Mouse (Mus musculus) hindbrain, embryonic 12.5 days (tissue): ENCODE results near the gene Csnk2a1. TPM values are rescaled to one million over a fixed set of nuclear protein-coding genes. Genes with fewer than 3 reads are reported as not detected.
"Not testable (repeated sequence)": the region's sequence is repeated elsewhere in the genome, so short reads cannot be mapped to it uniquely, and the experiment has no call there.

Experiments
- ATAC-seq: fragments of 200-750 bp; cut with Nextera tagmentation; 2 replicates; pipeline ENCODE4 v1.8.0; 2017; ENCODE audit warnings: moderate TSS enrichment; ENCODE audit not compliant: low FRiP score
- H3K27ac ChIP-seq: fragments of 300-500 bp; sonication (generic); 2 replicates; pipeline ENCODE4 v1.5.1; 2016; ENCODE audit warnings: mild to moderate bottlenecking
- H3K27me3 ChIP-seq: fragments of 300-500 bp; sonication (generic); 2 replicates; pipeline ENCODE4 v1.6.1; 2016; ENCODE audit warnings: mild to moderate bottlenecking
- H3K36me3 ChIP-seq: fragments of 300-500 bp; sonication (generic); 2 replicates; pipeline ENCODE4 v1.6.1; 2016; ENCODE audit warnings: mild to moderate bottlenecking
- H3K4me1 ChIP-seq: fragments of 300-500 bp; sonication (generic); 2 replicates; pipeline ENCODE4 v1.6.1; 2016
- H3K4me2 ChIP-seq: fragments of 300-500 bp; sonication (generic); replicated peaks from 2 replicates; pipeline ENCODE4 v1.6.1; 2016; ENCODE audit warnings: mild to moderate bottlenecking
- H3K4me3 ChIP-seq: fragments of 300-500 bp; sonication (generic); 2 replicates; pipeline ENCODE4 v1.5.1; 2016; ENCODE audit warnings: mild to moderate bottlenecking
- H3K9ac ChIP-seq: fragments of 300-500 bp; sonication (generic); 2 replicates; pipeline ENCODE4 v1.6.1; 2016; ENCODE audit warnings: mild to moderate bottlenecking, moderate library complexity
- H3K9me3 ChIP-seq: fragments of 300-500 bp; sonication (generic); replicated peaks from 2 replicates; pipeline ENCODE4 v1.6.1; 2016; ENCODE audit warnings: mild to moderate bottlenecking
- WGBS: fragments of 180-500 bp; shearing (Covaris S2); methylation state at CpG from one replicate; pipeline ENCODE4 v1.1.7; 2016; 5-methylcytosine and 5-hydroxymethylcytosine counted together
- polyA plus RNA-seq: library from polyadenylated mRNA; unstranded; fragments of >200 nt; fragmentation: Nextera tagmentation; extraction: Ambion mirVana; gene quantifications from 2 replicates; pipeline ENCODE4 v1.2.1, GENCODE M21; 2016

Gene Csnk2a1
- polyA plus RNA-seq, 1 experiment from 2014 or later: 90.6 TPM

DNA sequence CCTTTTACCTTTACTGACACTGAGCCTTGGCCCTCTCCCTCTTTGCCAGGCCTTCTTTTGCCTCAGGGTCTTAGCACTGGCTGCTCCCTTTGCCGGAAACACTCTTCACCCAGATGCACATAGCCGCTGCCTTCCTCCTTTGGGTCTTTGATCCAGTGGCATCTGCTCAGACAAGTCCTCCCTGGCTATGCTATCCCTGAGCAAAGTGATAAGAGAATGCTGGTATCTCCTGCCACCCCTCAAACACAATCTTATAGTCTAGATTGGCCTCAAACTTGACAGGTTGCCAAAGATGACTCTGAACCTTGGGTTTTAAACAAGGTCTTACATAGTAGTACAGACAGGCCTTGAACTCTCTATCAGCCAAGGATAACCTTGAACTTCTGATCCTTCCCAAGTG is 32.1 kb upstream of the Csnk2a1 start:
- Histone ChIP-seq H3K36me3 (no peaks in the 10 kb centered on the region), H3K4me3 (no peak overlapping the region), H3K9me3 (no peaks in the 10 kb centered on the region), H3K9ac (no peak overlapping the region), H3K27ac (no peak overlapping the region), H3K4me1 (peaks cover 3% of the 10 kb centered on the region; the same call in 1 of the 2 replicates), H3K27me3 (no peaks in the 10 kb centered on the region), H3K4me2 (no peak overlapping the region)
- WGBS: 97% methylated on average over 2 of the region's 2 CpGs
- ATAC-seq: no peak

DNA sequence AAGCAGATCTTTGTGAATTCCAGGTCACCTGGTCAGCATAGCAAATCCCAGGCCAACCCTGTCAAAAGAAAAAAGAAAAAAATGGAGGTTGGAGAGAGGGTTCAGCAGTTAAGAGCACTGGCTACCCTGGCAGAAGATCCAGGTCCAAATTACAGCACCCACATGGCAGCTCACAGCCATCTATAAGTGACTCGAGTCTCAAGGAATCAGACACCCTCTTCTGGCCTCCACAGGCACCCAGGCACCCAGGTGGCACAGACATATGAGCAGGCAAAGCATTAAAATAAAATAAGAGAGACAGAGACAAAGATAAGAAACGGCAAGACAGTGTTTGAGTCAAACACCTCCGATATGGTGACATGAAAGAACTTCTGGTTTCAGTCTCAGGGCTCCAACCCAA is 29.7 kb upstream of the Csnk2a1 start:
- WGBS: 43% methylated on average over 3 of the region's 3 CpGs
- Histone ChIP-seq H3K9ac (no peak overlapping the region), H3K4me2 (no peak overlapping the region), H3K36me3 (no peaks in the 10 kb centered on the region), H3K4me3 (no peak overlapping the region), H3K27me3 (no peaks in the 10 kb centered on the region), H3K9me3 (no peaks in the 10 kb centered on the region), H3K4me1 (no peaks in the 10 kb centered on the region), H3K27ac (no peak overlapping the region)
- peak; percentile 26; the same call in 1 of the 2 replicates for ATAC-seq

DNA sequence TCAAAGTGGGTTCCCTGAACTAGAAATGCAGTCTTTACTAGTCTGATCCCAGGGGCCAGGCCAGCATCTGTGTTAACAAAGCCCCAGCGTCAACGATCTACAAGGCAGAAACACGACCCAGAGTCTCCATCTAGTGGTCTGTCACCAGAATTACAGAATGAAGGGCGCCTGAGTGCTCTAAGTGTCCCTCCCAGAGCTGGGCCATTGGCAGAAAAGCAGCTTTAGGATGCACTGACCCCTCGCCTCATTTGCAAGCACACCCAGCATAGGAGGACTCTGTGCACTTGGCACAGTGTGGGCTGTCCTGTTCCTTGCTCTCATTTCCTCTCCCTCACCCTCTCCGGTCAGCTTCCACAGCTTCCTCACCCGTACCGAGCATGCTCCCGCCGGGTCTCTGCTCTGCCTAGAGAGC is 29.3 kb upstream of the Csnk2a1 start:
- Histone ChIP-seq H3K4me1 (no peaks in the 10 kb centered on the region), H3K9ac (no peak overlapping the region), H3K9me3 (no peaks in the 10 kb centered on the region), H3K4me3 (no peak overlapping the region), H3K27ac (no peak overlapping the region), H3K27me3 (no peaks in the 10 kb centered on the region), H3K36me3 (no peaks in the 10 kb centered on the region), H3K4me2 (no peak overlapping the region)
- peak; percentile 84 for ATAC-seq
- 43% methylated on average over 10 of the region's 10 CpGs for WGBS

DNA sequence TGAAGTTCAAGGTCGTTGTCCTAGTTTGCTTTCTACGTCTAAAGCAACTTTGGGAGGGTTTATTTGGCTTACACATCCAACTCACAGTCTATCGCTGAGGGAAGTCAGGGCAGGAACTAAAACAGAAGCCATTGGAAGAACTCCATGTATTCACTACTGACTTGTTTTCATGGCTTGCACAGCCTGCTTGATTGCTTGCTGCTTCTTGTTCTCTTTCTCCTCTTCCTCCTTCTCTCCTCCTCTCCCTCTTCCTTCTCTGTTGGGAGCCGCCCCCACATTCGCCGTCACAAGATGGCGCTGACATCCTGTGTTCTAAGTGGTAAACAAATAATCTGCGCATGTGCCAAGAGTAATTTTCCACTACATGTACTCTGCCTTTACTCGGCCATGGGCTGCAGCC is 20.5 kb upstream of the Csnk2a1 start:
- not testable (repeated sequence) for H3K27ac ChIP-seq, H3K4me3 ChIP-seq, ATAC-seq, H3K4me1 ChIP-seq, H3K9me3 ChIP-seq, H3K4me2 ChIP-seq, H3K27me3 ChIP-seq, H3K9ac ChIP-seq, H3K36me3 ChIP-seq
- 93% methylated on average over 8 of the region's 9 CpGs for WGBS

DNA sequence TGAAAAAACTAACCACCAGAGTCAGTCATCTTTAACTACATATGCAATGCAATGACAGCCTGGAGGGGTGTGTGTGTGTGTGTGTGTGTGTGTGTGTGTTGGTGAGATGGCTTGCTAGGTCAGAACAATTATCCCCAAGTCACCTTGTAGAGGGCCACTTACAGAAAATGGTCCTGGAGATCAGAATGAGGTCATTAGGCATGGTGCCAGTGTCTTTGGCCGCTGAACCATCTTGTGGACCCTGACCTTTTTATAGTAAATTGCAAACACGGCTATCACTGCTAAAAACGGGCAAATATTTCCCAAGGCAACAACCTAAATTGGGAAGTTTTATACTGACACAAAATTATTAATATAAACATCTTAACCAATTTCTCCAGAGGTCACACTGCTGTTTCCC is 14.8 kb upstream of the Csnk2a1 start:
- Histone ChIP-seq H3K36me3 (no peaks in the 10 kb centered on the region), H3K27me3 (no peaks in the 10 kb centered on the region), H3K9me3 (0 out of 2 replicates have a peak, but pooled peaks cover 4% of the 10 kb centered on the region), H3K4me3 (no peak overlapping the region), H3K9ac (no peak overlapping the region), H3K27ac (no peak overlapping the region), H3K4me2 (no peak overlapping the region), H3K4me1 (no peaks in the 10 kb centered on the region)
- ATAC-seq: no peak
- 91% methylated on average over 3 of the region's 3 CpGs for WGBS

DNA sequence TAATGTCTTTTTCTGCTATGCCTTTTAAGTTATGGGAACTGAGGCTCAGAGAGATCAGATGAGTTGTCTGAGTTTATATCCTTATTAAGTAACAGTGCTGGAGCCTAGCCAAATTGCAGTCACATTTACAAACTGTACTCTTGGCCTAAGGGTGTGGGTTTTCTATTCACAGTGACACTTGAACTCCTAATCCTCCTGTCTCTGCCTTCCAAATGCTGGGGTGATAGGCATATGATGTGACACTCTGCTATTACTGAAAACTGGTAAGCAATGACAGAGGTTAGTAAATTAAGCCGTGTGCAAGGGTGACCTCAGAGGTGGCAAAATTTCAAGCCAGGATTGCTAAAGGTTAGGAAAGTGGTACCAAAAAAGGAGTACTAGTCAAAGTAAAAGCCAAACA is 9.7 kb upstream of the Csnk2a1 start:
- H3K4me1 ChIP-seq: no peaks in the 10 kb centered on the region
- H3K36me3 ChIP-seq: no peaks in the 10 kb centered on the region
- H3K27me3 ChIP-seq: no peaks in the 10 kb centered on the region
- H3K4me2 ChIP-seq: no peak overlapping the region
- H3K9me3 ChIP-seq: 0 out of 2 replicates have a peak, but pooled peaks cover 4% of the 10 kb centered on the region
- no peak overlapping the region for H3K27ac ChIP-seq
- no peak overlapping the region for H3K4me3 ChIP-seq
- no peak for ATAC-seq
- no peak overlapping the region for H3K9ac ChIP-seq
- WGBS: 91% methylated on average over 1 of the region's 1 CpGs

DNA sequence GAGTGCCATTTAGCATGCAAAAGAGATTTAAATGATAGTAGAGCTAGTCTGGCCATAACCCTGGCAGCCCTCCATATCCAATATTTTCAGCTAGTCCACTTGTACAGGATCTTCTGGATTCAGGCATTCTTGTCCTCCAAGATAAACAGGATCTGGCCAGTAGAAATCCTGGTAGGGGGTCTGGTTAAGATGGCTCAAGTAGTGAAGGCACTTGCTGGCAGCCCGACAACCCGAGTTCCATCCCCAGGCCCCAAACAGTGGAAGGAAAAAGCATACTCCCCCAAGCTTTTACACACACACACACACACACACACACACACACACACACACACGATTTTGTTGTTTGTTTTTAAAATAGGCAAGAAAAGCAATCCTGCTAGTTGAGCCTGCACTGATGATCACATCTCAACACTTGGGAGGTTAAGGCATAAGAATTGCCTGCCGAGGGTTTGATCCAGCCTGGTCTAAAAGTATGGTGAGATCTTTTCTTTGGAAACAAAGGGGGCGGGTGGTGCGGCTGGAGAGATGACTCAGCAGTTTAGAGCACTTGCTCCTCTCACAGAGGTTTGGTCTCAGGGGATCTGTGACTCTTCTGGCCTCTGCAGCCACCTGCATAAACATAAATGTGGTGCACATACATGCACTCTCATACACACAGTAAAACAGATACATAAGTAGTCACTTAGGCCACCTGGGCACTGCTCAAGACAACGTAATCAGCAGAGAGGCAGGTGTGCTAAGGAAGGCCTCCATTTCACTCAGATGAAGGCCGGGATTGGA is 2.9 kb upstream of the Csnk2a1 start:
- Histone ChIP-seq H3K4me2 (no peak overlapping the region), H3K4me3 (no peak overlapping the region), H3K27ac (no peak overlapping the region), H3K9me3 (no peaks in the 10 kb centered on the region), H3K36me3 (no peaks in the 10 kb centered on the region), H3K27me3 (no peaks in the 10 kb centered on the region), H3K9ac (no peak overlapping the region), H3K4me1 (peaks cover 20% of the 10 kb centered on the region)
- ATAC-seq: no peak
- 60% methylated on average over 8 of the region's 8 CpGs for WGBS

DNA sequence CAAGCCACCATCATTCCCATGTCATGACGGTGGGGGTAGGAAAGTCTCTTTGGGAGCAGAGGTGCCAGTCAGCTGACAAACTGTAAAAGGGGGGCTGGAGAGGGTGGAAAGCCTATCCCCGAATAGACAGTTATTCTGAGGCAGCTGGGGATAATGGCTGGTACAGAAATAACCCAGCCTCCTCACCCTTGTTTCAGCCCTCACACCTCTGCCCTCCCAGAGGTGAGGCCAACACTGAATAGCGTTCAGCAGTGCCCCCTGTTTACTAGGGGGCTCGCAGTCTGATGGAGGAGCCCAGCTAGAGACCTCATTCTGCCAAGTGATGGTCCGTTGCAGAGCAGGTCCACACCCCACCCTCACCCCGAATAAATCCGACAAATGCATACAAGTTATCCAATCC is 1.1 kb upstream of the Csnk2a1 start:
- H3K27me3 ChIP-seq: no peaks in the 10 kb centered on the region
- H3K4me3 ChIP-seq: no peak overlapping the region
- peaks cover 21% of the 10 kb centered on the region for H3K4me1 ChIP-seq
- H3K36me3 ChIP-seq: peaks cover 4% of the 10 kb centered on the region; the same call in 1 of the 2 replicates
- peak overlapping the region; percentile 50; the same call in 1 of the 2 replicates for H3K4me2 ChIP-seq
- ATAC-seq: no peak
- no peak overlapping the region for H3K9ac ChIP-seq
- H3K27ac ChIP-seq: no peak overlapping the region
- WGBS: 83% methylated on average over 7 of the region's 7 CpGs
- H3K9me3 ChIP-seq: no peaks in the 10 kb centered on the region

DNA sequence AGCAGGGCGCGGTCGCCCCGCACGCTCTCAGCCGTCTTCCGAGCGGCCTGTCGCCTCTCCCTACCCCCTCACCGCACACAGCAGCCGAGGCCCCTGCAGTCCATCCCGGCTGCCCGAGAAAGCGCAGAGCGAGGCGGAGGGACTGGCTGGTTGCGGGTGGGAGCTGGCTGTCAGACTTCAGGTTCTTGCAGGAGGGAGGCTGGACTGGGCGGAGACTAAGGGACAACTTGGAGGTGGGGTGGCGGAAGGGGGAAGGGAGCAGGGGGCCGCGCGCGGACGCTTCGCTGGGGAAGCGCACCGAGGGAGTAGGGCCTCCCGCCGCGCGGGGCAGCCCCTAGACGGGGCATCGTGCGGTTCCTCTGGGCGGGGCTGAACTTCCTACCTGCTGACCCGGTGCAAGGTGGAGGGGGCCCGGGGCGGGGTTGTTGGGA is 427 bp downstream of the Csnk2a1 start:
- peak; percentile 88 for ATAC-seq
- peak overlapping the region; percentile 72 for H3K4me2 ChIP-seq
- peaks cover 4% of the 10 kb centered on the region; the same call in 1 of the 2 replicates for H3K36me3 ChIP-seq
- peaks cover 21% of the 10 kb centered on the region for H3K4me1 ChIP-seq
- no peaks in the 10 kb centered on the region for H3K27me3 ChIP-seq
- H3K9ac ChIP-seq: peak overlapping the region; percentile 96
- H3K9me3 ChIP-seq: no peaks in the 10 kb centered on the region
- 0% methylated on average over 37 of the region's 38 CpGs for WGBS
- peak overlapping the region; percentile 98 for H3K27ac ChIP-seq
- H3K4me3 ChIP-seq: peak overlapping the region; percentile 92

DNA sequence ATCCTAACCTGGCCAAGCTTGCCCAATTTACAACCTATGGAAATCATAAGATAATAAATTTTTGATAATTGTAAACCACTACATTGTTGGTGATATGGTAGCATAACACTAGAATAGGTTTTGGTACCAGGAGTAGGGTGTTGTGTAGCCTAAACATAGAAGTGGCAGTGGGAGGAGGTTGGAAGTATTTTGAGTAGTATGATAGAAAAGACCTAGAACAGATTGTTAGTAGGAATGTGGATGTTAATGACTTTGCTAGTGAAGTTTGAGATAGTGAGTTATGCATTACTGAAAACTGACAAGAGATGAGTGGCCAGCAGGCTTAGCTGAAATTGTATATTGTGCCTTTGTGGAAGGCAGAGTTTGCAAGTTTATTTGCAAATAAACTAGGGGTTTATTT is 3.4 kb downstream of the Csnk2a1 start:
- no peak overlapping the region for H3K27ac ChIP-seq
- no peak overlapping the region for H3K4me3 ChIP-seq
- peaks cover 4% of the 10 kb centered on the region; the same call in 1 of the 2 replicates for H3K36me3 ChIP-seq
- no peaks in the 10 kb centered on the region for H3K27me3 ChIP-seq
- H3K4me1 ChIP-seq: peaks cover 21% of the 10 kb centered on the region
- H3K9me3 ChIP-seq: no peaks in the 10 kb centered on the region
- no peak overlapping the region for H3K9ac ChIP-seq
- no peak overlapping the region for H3K4me2 ChIP-seq
- no peak for ATAC-seq

DNA sequence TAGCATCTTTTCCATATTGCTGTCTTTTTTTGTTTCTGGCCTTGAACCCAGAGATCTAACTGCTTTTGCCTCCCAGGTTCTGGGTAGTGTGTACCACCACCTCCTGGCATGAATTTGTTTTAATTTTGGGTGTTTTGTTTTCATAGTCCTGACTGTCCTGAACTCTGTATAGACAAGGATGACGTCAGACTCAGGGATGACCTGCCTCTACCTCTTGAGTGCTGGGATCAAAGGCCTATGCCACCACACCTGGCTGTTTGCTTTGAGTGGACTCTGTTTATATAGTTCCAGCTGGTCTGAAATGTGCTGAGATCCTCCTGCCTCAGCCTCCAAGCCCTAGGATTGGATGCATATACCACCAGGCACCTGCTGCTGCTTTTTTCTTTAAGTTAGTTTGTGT is 11.3 kb downstream of the Csnk2a1 start:
- WGBS: 85% methylated on average over 1 of the region's 1 CpGs
- Histone ChIP-seq H3K27ac (no peak overlapping the region), H3K4me3 (no peak overlapping the region), H3K9me3 (no peaks in the 10 kb centered on the region), H3K36me3 (peaks cover 27% of the 10 kb centered on the region), H3K4me2 (no peak overlapping the region), H3K27me3 (no peaks in the 10 kb centered on the region), H3K9ac (no peak overlapping the region), H3K4me1 (no peaks in the 10 kb centered on the region)
- no peak for ATAC-seq

DNA sequence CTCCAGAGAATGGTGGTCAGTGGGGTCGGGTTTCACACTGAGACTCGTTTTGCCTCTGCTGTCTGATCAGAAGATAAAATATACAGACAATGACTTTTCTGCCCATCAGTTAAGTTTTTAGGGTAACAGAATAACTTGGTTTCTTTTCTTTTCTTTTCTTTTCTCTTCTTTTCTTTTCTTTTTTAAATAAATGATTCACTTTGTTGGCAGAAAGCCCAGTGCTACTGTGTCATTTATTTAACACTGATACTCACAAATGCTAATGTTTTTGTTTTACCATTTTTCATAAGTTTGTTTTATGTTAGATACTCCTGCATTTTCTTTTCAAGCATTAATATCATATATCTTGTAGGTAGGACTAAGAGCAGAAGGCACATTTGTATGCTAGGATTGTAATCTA is 13.9 kb downstream of the Csnk2a1 start:
- 65% methylated on average over 2 of the region's 2 CpGs for WGBS

DNA sequence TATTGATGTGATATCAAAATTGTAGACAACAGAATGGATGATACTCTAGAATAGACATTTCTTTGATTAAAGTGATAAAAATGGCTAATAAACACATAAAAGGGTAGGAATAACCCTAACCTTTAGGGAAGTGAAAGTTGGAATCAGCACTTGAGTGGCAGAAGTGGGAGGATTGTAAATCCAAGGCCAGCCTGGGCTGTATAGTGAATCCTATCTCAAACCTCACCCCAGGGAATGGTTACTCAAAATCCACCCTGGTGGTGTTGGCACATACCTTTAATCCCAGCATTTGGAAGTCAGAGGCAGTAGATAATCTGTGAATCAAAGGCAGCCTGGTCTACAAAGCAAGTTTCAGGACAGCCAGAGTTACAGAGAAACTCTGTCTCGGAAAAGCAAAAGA is 20.6 kb downstream of the Csnk2a1 start:
- WGBS: 100% methylated on average over 1 of the region's 1 CpGs

More for the DNA sequence above, 13.9 kb downstream of the Csnk2a1 start:
- Histone ChIP-seq H3K4me2 (no peak overlapping the region), H3K4me1 (no peaks in the 10 kb centered on the region), H3K27ac (no peak overlapping the region), H3K4me3 (no peak overlapping the region), H3K36me3 (peaks cover 27% of the 10 kb centered on the region), H3K27me3 (no peaks in the 10 kb centered on the region), H3K9ac (no peak overlapping the region), H3K9me3 (no peaks in the 10 kb centered on the region)
- no peak for ATAC-seq

More for the DNA sequence above, 20.6 kb downstream of the Csnk2a1 start:
- Histone ChIP-seq H3K9me3 (no peaks in the 10 kb centered on the region), H3K36me3 (peaks cover 13% of the 10 kb centered on the region), H3K9ac (no peak overlapping the region), H3K27ac (no peak overlapping the region), H3K4me3 (no peak overlapping the region), H3K4me1 (no peaks in the 10 kb centered on the region), H3K27me3 (no peaks in the 10 kb centered on the region), H3K4me2 (no peak overlapping the region)
- no peak for ATAC-seq
